Mouse (Mus musculus): ENCODE measurements around the gene Cdk4.

Gene Cdk4

DNA sequence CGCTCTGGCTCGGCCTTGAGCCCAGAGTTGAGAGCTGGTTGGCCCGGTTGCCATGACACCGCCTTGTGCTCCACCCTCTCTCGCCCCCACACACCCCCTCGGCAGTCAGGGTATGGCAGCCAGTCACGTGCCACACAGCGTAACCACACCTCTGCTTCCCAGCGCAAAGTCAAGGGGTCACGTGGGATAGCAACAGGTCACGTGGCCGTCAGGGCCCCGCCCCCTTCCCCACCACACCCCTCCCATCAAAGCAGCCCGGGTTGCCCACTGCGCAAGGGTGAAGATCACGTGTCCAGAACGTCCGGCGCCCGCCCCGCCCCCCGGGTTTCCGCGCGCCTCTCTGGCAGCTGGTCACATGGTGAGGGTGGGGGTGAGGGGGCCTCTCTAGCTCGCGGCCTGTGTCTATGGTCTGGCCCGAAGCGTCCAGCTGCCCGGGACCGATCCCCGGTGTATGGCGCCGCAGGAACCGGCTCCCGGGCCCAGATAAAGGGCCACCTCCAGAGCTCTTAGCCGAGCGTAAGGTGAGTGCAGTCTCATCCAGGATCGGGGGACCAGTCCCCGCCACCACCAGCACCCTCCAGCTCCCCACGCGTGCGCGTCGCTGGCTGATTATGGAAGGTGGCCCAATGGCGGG is at the start of gene Cdk4:
Cdk4 (plus strand) TSS at position 296 of the 634 bp plus-strand sequence.
- DNase-seq (ENCODE audit: low spot score in 2 of 2) = peak; percentile 98 to 99

DNA sequence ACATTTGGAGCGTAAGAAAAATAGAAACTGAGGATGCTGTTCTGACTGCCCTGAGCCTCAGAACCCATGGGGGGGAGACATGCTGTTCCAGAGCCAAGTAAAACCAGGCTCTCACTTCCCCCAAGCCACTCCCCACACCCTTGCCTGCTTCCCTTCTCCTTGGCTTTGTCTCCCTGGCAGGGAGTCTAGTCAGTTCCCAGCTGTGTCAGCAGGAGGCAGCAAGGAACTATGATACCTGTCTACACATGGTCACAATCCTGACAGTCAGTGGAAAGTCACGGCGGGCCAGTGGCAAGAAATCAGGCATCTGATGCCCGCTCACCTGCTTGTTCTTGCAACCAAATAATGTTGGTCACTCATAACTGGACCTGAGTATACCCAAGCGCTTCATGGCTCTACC is 46.8 kb upstream of the Cdk4 start:
- DNase-seq (ENCODE audit: low spot score in 2 of 2) = no peak

DNA sequence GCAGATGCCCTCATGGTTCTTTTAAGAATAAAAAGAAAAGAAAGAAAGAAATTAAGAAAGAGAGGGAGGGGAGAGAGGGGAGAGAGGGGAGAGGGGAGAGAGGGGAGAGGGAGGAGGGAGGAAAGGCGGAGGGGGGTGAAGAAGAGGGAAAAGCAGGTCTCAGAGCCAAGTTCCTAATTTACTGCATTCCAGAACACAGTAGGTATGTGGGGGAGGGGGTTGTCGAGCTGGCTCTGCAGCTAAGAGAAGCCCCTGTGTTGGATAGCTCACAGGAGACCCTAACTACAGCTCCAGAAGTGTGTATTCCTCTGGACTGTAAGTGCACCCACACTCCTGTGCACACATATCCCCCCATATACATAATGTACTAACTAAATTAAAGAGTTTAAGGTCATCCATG is 46.3 kb upstream of the Cdk4 start:
- no peak for DNase-seq (ENCODE audit: low spot score in 2 of 2)

DNA sequence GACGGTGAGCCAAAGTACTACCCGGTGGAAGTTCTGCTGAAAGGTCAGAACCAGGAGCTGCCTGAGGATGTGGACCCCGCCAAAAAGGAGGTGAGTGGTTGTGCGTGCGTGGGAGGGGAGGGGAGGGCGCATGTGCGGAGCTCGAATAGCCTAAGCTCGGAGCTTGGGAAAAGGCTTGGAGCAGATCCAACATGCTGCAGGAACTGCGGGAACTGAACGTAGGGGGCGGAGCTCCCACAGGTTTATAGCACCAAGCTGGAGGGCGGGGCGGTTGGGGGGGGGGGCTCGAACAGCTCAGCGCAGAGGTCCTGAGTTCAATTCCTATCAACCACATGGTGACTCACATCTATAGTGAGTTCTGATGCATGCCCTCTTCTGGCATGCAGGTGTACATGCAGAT is 44.9 kb upstream of the Cdk4 start:
- DNase-seq (ENCODE audit: low spot score in 2 of 2) = no peak

DNA sequence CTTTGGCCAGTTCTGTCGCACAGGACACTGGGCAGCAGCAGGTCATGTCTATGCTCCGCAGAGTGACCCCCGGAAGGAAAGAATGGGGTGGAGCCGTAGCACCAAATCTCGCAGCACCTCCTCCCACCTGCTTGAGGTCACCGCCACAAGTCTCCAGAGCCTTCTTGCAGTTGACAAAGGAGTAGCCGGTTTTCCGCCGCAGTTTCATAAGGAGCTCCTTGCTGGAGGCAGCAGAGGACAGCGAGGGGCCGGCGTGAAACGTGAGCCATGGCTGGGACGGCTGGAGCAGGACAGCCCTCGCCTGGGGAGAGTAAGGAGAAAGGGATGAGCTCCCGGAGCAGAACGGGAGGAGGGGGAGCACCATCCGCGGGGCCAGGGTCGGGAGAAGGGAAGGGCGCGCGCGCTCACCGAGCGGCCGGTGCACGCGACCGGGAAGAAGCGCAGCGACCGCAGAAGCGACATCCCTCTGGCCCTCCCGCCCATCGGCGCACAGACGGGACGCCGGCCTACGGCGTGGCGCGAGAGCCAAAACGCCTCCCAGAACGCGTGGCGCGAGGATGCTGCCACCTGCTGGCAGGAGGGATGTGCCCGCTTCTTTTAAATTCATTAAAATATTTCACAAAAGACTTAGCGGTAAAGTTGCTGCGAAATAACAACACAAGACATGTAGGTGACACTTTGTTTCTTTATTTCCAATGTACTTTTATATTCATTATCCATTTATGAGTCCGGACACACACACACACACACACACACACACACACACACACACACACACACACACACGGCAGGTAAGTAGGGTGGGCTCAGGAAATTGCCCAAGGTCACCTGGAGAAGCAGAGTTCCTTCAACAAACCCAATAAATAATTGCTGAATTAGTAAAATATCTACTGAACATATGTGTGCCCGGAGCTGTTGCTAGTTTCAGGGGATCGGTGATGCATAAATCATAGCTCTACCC is 32.7 kb upstream of the Cdk4 start, which contains the start of gene Tsfm:
Tsfm (minus strand) TSS at position 505 of the 961 bp plus-strand sequence.
- peak; percentile 91 to 93 for DNase-seq (ENCODE audit: low spot score in 2 of 2)

DNA sequence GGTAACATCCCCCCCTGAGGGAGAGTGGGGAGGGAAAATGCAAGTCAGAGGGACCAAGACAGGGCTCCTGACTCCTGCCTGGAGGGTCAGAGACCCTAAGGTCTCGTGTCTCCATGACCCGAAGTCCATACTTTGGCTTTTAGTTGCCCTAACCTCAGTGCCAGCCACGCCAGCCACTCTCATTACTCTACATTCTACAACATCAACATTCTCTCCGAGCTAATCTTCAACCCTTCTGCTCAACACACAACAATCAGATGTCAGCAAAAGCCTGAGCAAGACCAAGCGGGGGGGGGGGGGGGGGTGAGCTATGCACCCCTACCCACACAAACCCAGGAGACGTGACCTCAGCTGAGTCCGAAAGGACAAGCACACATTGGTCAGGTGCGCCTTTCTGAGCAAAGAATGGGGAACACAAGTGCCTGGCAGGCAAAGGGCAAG is 30.0 kb upstream of the Cdk4 start:
- DNase-seq (ENCODE audit: low spot score in 2 of 2) = no peak

DNA sequence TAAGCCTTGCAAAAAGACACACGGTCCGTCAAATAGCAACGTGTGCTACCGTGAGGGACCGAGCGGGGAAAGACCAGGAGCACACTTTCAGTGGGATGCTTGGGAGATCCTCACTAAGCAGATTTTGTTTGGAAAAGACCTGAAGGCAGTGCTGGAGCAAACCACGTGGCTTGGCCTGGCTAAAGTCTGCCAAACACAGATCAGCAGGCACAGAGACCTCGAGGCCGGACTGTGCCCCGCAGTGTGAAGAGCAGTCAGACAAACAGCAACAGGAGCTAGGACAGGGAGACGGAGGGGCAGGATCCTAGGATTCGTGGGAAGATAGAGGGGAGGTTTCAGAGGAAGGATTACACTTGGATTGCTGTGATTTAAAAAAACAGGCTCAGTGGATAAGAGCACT is 27.1 kb upstream of the Cdk4 start:
- no peak for DNase-seq (ENCODE audit: low spot score in 2 of 2)

DNA sequence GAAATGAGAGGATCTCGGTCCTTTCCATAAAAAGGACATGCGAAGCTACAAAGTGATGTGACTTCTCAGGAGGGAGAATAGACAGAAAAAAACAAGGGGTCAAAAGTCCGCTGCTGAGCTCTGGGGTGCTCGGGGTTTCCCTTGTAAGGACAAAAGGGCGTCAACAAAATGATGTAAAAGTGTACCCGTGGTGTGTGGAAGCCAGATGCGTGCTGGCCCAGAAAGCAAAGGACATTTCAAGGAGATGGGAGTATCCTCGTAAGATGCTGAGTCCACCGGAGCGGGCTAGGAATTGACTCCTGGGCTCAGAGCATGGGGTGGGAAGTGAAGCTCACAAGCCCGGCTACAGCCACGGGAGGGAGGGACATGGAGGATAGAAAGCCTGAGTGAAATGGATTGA is 25.7 kb upstream of the Cdk4 start:
- no peak for DNase-seq (ENCODE audit: low spot score in 2 of 2)

DNA sequence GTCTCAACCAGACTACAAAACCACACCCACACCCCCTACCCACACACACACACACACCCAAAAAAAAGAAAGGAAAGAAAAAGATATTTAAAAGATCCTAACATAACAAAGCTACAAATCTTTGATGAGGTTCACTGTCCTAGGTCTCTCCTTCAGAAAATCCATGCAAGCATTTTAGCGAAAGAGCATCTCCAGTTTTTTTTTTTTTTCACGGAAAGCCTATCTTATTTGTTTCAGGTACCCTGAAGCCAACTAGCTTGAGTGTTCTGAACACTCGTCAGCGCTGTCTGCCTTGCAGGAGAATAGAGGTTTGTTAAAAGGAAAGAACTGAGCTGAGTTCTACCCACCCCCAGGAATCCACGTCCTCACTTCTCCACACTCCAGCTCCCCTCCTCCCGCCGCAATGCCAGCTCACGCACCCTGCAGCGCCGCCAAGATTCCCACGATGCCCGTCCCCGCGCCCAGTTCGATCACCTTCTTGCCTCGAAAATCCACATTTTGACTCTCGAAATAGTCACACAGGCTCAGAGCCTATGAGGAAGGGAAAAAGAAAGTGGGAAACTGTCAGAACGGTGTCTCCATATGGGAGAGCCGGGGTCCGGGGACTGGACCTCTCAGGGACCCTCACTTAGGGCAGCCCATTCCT is 22.6 kb upstream of the Cdk4 start:
- DNase-seq (ENCODE audit: low spot score in 2 of 2) = peak; percentile 62 to 72

DNA sequence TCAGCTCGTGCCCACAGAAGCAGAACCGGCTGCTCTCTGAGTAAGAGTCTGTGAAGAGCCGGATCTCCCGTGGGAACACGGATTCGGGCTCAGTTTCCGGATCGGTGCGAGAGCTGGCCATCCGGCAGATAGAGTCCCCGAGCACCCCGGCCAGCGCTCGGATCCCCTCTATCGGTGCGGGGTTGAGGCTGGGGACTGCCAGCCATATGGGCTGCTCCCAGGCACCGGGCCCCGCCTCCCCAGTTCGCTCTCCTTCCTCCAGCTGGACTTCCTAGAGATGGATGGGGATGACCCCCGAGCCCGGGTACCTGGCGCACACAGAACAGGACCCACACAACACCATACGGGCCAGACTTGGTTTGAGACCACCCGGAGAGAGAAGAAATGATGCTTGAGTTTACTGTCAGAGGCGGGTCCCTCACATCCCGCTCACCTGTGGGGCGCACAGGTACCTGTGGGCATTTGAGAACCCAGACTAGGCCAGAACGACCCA is 22.0 kb upstream of the Cdk4 start, which contains the start of the genes Mettl1 and Eef1akmt3:
Mettl1 (plus strand) TSS at position 141 of the 493 bp plus-strand sequence.
Eef1akmt3 (minus strand) TSS at position 240 of the 493 bp plus-strand sequence.
- peak in 1 of 2 experiments; percentile 28 for DNase-seq (ENCODE audit: low spot score in 2 of 2)

DNA sequence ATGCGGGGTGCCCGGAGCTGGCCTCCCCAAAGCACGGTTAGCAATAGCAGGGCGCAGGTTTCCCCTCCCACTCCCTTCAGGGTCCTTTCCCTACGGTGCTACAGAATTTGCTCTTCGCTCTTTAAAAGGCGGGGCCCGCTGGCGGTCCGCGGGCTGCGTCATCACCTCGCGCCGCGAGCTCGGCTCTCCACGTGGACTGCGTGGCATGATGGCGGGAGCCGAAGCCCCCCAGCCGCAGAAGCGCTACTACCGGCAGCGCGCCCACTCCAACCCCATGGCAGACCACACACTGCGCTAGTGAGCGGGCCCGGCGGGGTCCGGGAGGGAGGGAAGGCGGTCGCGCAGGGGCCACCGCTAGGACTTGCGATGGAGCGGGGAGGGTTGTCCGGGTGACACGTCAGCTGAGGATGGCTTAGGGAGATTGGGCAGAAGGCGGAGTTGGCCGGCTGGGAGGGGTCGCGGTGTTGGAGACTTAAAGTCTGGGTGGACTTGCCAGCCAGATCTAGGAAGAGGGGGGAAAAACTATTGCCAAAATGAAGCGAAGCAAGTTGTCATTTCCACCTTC is 21.5 kb upstream of the Cdk4 start:
- DNase-seq (ENCODE audit: low spot score in 2 of 2) = peak; percentile 88 to 94

DNA sequence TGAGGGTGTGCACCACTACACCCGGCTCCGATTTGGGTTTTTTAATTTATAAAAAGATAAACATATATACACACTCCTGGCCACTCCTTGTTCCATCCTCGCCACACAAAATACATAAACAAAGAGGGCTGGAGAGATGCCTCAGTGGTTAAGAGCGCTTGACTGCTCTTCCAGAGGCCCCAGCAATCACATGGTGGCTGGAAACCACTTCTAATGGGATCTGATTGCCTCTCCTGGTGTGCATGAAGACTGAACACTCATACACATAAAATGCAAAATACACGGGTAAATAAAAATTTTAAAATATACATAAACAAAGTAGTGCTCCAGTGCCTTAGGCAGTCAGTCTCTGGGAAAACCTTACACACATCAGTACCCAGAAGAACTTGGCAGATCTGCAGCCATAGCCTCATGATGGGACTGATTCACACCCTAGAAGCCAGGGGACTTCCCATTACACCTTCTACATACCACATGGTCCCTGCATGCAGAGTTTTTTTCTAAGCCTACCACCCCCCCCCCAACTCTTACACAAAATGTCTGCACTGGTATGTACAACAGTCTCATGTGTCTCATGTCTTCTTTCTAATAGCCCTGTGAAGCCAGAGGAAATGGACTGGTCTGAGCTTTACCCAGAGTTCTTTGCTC is 20.7 kb upstream of the Cdk4 start:
- no peak for DNase-seq (ENCODE audit: low spot score in 2 of 2)

DNA sequence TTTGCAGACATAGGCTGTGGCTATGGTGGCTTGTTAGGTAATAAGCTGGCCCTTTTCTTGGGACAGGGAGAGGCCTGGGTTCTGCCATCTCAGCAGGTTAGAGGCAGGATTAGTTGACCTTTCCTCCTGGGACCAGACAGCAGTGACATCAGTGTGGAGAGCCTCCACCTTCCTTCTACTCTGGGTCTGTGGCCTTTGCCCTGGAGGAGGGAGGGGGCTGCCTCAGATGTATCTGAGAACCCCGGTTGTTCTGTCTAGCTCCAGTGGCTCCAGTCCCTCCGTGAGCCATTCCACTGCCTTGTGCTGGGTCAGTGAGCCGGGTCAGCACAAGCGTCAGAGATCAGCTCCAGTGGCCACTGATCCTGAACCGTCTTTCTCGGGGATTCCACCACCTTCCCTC is 20.1 kb upstream of the Cdk4 start:
- no peak for DNase-seq (ENCODE audit: low spot score in 2 of 2)

DNA sequence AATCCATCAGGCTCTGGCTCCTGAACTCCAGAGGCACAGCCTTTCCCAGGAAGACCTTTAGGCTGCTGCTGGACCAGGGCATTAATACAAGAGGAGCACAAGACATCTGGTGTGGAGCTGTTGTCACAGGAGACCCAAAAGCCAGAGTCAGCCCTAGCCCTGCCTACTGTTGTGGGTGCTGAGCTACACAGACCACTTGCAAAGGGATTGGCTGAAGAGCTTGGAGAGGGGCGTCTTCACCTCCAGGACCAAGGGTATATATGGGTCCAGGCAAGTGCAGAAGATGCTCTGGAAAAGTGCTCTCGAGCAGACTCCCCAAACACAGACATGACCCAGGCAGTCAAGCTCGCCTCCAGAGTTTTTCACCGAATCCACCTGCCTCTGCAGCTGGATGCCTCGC is 15.4 kb upstream of the Cdk4 start, which contains the start of gene Cyp27b1:
Cyp27b1 (plus strand) TSS at position 297 of the 400 bp plus-strand sequence.
- no peak for DNase-seq (ENCODE audit: low spot score in 2 of 2)

DNA sequence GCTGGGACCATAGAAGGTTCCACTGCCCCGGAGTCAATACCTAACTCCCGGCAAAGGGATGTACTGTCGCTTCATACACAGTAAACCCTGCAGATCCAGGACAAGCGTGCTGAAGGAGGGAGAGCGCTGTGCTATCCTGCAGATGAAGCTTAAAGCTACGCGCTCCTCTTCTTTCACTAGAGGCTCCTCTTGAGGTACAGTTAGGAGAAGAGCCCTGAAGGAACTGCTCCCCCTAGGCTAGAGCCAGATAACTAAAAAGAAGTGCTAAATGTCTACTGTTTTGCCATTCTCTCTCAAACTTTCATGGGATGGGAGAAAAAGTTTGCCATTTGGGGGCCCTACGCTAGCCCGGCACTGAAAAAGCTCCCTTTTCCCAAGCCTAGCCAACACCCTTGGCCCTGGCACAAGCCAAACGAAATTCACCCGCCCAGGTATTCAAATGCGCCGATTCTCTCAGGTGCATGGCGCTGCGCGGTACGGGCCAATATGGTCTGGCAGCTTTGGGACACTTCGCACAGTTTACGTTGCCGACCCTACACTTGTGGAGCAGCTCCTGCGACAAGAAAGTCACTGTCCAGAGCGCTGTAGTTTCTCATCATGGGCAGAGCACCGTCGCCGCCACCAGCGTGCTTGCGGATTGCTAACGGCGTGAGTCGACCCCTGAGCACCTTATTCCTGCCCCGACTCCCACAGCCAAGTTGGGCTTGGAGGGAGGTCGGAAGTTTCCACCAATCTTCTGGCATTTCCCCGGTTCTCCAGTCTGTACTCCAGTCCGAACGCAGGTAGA is 14.5 kb upstream of the Cdk4 start:
- no peak for DNase-seq (ENCODE audit: low spot score in 2 of 2)

DNA sequence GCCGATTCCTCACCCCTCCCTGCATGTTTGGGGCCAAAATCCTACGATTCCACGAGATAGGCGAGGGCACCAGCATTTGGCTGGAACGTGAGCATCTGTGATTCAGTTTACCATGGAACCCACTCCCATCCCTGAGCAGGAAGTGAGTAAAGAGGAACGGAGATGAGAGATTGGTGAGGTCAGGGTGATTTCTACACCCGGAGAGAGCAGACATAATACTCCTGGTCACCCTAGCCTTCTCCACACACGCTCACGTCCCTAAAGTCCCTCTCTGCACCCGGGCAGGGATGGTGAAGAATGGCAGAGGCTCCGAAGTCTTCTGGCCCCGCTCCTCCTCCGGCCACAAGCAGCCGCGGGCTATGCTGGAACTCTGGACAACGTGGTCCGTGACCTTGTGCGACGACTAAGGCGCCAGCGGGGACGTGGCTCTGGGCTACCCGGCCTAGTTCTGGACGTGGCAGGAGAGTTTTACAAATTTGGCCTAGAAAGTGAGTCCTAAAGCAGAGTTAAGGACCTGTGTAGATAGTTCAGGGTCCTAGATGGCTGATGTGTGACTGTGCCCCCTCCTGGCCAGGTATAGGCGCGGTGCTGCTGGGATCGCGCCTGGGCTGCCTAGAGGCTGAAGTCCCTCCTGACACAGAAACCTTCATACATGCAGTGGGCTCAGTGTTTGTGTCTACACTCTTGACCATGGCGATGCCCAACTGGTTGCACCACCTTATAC is 13.8 kb upstream of the Cdk4 start:
- no peak for DNase-seq (ENCODE audit: low spot score in 2 of 2)

DNA sequence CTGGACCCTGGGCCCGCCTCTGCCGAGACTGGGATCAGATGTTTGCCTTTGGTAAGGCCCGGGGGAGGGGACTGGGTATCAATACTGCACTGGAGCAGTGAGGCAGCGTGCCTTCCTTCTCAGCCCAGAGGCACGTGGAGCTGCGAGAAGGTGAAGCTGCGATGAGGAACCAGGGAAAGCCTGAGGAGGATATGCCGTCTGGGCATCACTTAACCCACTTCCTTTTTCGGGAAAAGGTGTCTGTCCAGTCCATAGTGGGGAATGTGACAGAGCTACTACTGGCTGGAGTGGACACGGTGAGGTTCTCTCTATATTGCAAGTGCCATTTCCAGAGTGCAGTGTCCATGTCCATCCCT is 13.2 kb upstream of the Cdk4 start:
- no peak for DNase-seq (ENCODE audit: low spot score in 2 of 2)

DNA sequence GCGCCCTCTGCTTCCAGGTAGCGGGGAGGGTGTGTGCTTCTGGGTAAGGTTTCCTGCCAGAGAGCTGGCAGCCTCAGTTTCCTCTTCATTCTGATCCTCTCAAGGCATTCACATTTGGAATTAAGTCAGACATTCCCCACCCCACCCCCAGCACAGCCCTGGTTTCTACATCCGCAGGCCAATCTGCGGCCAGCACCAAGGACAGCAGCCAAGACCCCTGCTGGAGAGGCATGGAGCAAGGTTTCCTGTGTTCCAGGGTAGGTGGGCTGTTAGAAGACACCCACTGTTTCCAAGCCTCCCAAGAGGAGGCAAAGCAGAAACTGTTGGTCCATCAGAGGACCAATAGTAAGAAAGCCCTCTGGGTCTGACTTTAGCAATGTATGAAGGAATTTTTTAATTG is 8.7 kb upstream of the Cdk4 start:
- no peak for DNase-seq (ENCODE audit: low spot score in 2 of 2)

DNA sequence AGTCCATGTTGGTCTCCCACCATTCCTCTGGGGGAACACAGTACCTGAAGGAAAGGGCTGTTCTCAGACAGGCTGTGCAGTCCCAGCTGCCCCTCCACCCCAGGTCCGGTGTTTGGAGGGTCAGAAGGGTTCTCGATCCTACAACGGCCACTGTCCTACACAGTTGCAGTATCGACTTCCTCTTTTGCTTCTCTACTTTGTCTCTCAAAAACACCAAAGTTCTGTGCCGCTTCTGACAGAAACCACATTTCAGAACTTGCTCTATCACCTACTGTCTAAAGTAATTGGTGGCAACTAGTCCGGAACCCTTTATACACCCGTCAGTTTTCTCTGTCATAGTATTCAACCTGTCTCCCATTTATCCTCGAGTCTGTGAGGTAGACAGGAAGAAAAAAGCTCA is 7.9 kb upstream of the Cdk4 start:
- DNase-seq (ENCODE audit: low spot score in 2 of 2) = no peak

DNA sequence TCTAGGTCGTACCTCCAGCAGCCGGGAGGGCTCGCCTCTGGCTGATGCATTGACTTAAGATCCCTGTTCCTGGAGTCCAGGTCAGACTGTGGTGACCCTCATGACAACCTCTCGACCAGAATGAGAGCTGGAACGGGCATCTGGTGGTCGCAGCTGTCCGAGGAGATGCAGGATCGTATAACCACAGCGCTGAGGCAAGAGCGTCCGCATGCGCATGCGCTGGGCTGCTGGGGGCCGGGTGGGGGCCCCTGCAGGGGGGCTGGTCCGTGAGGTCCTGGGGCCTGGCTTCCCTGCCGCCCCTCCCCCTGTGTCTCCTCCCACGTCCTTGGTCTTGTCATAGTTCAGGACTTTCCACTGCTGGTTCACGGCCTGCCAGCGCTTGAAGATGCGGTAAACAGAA is 6.8 kb upstream of the Cdk4 start:
- DNase-seq (ENCODE audit: low spot score in 2 of 2) = no peak
